Mouse (Mus musculus): ENCODE measurements around the gene Kri1. TPM values are rescaled to one million over a fixed set of nuclear protein-coding genes. Genes with fewer than 3 reads are reported as not detected.
"Not testable (repeated sequence)": the region's sequence is repeated elsewhere in the genome, so short reads cannot be mapped to it uniquely, and the experiment has no call there.

Gene Kri1
- total RNA-seq, 2 experiments from 2014 or later = 43.3 to 46.1 TPM

- Histone ChIP-seq H3K27ac (no peak overlapping the region), H3K4me3 (no peak overlapping the region)
- TF ChIP-seq CTCF (IDR thresholded peaks at IDR 0.05) = no peak
- intact Hi-C loops (cut with DNase I) = no loop called here
- DNase-seq (ENCODE audit: extremely low spot score in 1 of 2, low spot score in 2 of 2) = no peak
Observed at GRCm38 (mm10) chr9:21272391-21272790, 15.4 kb downstream of the Kri1 start.

- intact Hi-C loops (cut with DNase I); H3K4me3 ChIP-seq; H3K27ac ChIP-seq; DNase-seq (ENCODE audit: extremely low spot score in 1 of 2, low spot score in 2 of 2): not testable (repeated sequence)
Observed at GRCm38 (mm10) chr9:21269590-21269989, 18.2 kb downstream of the Kri1 start.

GRCm38 (mm10) chr9:21268305-21268704 lies 19.5 kb downstream of the Kri1 start:
- DNase-seq (ENCODE audit: extremely low spot score in 1 of 2, low spot score in 2 of 2) = no peak
- TF ChIP-seq CTCF (IDR thresholded peaks at IDR 0.05) = no peak
- intact Hi-C loops (cut with DNase I) = no loop called here
- Histone ChIP-seq H3K4me3 (no peak overlapping the region), H3K27ac (no peak overlapping the region)

- DNase-seq (ENCODE audit: extremely low spot score in 1 of 2, low spot score in 2 of 2) = no peak
- Histone ChIP-seq H3K4me3 (no peak overlapping the region), H3K27ac (no peak overlapping the region)
- intact Hi-C loops (cut with DNase I) = no loop called here
- TF ChIP-seq CTCF (IDR thresholded peaks at IDR 0.05) = no peak; the same call in 1 of the 2 replicates
Observed at GRCm38 (mm10) chr9:21266889-21267288, 20.9 kb downstream of the Kri1 start.

- no peak for TF ChIP-seq CTCF (IDR thresholded peaks at IDR 0.05)
- H3K27ac ChIP-seq = peak overlapping the region; percentile 92
Observed at GRCm38 (mm10) chr9:21265611-21266010, 22.2 kb downstream of the Kri1 start.

GRCm38 (mm10) chr9:21265000-21265561 lies 22.7 kb downstream of the Kri1 start, which contains the start of gene Atg4d:
Gene Atg4d, plus strand, starts transcription at chr9:21265293.
- Histone ChIP-seq H3K4me3 (peak within 1 kb of the TSS; percentile 89), H3K27ac (peak within 1 kb of the TSS; percentile 92)
- intact Hi-C loops (cut with DNase I) = loop anchor here (1.0 kb wide), 2 partner anchors 26 to 55 kb away; partner anchors contain the start of genes Cdkn2d and Slc44a2
- DNase-seq (ENCODE audit: extremely low spot score in 1 of 2, low spot score in 2 of 2) = peak; percentile 93 to 97
- TF ChIP-seq CTCF (IDR thresholded peaks at IDR 0.05) = no peak

More at GRCm38 (mm10) chr9:21265611-21266010, 22.2 kb downstream of the Kri1 start:
- intact Hi-C loops (cut with DNase I) = loop anchor here (1.0 kb wide), 2 partner anchors 26 to 55 kb away; partner anchors contain the start of genes Cdkn2d and Slc44a2
- H3K4me3 ChIP-seq = peak overlapping the region; percentile 89
- no peak for DNase-seq (ENCODE audit: extremely low spot score in 1 of 2, low spot score in 2 of 2)

GRCm38 (mm10) chr9:21264272-21264999 lies 23.3 kb downstream of the Kri1 start:
- TF ChIP-seq CTCF (IDR thresholded peaks at IDR 0.05) = no peak

GRCm38 (mm10) chr9:21261831-21262230 lies 25.9 kb downstream of the Kri1 start:
- H3K27ac ChIP-seq = no peak overlapping the region
- H3K4me3 ChIP-seq = no peak overlapping the region
- TF ChIP-seq CTCF (IDR thresholded peaks at IDR 0.05) = no peak
- intact Hi-C loops (cut with DNase I) = no loop called here
- DNase-seq (ENCODE audit: extremely low spot score in 1 of 2, low spot score in 2 of 2) = no peak

More at GRCm38 (mm10) chr9:21264272-21264999, 23.3 kb downstream of the Kri1 start:
- DNase-seq (ENCODE audit: extremely low spot score in 1 of 2, low spot score in 2 of 2) = no peak
- Histone ChIP-seq H3K4me3 (peak overlapping the region; percentile 89), H3K27ac (peak overlapping the region; percentile 87)
- intact Hi-C loops (cut with DNase I) = no loop called here

- intact Hi-C loops (cut with DNase I) = no loop called here
- no peak for DNase-seq (ENCODE audit: extremely low spot score in 1 of 2, low spot score in 2 of 2)
- H3K4me3 ChIP-seq = no peak overlapping the region
- no peak for TF ChIP-seq CTCF (IDR thresholded peaks at IDR 0.05)
- H3K27ac ChIP-seq = no peak overlapping the region
Observed at GRCm38 (mm10) chr9:21260491-21261040, 27.2 kb downstream of the Kri1 start.

- DNase-seq (ENCODE audit: extremely low spot score in 1 of 2, low spot score in 2 of 2); H3K27ac ChIP-seq; intact Hi-C loops (cut with DNase I); H3K4me3 ChIP-seq: not testable (repeated sequence)
Observed at GRCm38 (mm10) chr9:21256349-21256748, 31.4 kb downstream of the Kri1 start.

GRCm38 (mm10) chr9:21254690-21255089 lies 33.1 kb downstream of the Kri1 start:
- no peak for DNase-seq (ENCODE audit: extremely low spot score in 1 of 2, low spot score in 2 of 2)
- intact Hi-C loops (cut with DNase I) = loop anchor here (5.0 kb wide), 1 partner anchor 83 kb away; no protein-coding TSS in a partner anchor
- no peak for TF ChIP-seq CTCF (IDR thresholded peaks at IDR 0.05)

GRCm38 (mm10) chr9:21251116-21251735 lies 36.5 kb downstream of the Kri1 start:
- Histone ChIP-seq H3K4me3 (no peak overlapping the region), H3K27ac (no peak overlapping the region)
- intact Hi-C loops (cut with DNase I) = loop anchor here (5.0 kb wide), 1 partner anchor 86 kb away; no protein-coding TSS in a partner anchor
- no peak for DNase-seq (ENCODE audit: extremely low spot score in 1 of 2, low spot score in 2 of 2)
- no peak for TF ChIP-seq CTCF (IDR thresholded peaks at IDR 0.05)

More at GRCm38 (mm10) chr9:21254690-21255089, 33.1 kb downstream of the Kri1 start:
- Histone ChIP-seq H3K27ac (no peak overlapping the region), H3K4me3 (no peak overlapping the region)

Measured in left cerebral cortex, adult 2 months (tissue).